Mouse (Mus musculus): ENCODE measurements around the gene Eng. TPM values are rescaled to one million over a fixed set of nuclear protein-coding genes. Genes with fewer than 3 reads are reported as not detected.

Gene Eng
- polyA plus RNA-seq, 1 experiment: 713 TPM

GRCm38 (mm10) chr2:32671147-32671546, 24.8 kb downstream of the Eng start:
- H3K4me1 ChIP-seq (ENCODE audit: control insufficient read depth, insufficient read depth, low read length): no peaks in the 10 kb centered on the region; the same call in 1 of the 2 replicates
- TF ChIP-seq CTCF (IDR thresholded peaks at IDR 0.05; ENCODE audit: insufficient read depth, low read length) (no peak), POLR2A (IDR thresholded peaks at IDR 0.05; ENCODE audit: borderline replicate concordance, extremely low read depth, low read depth, low read length) (no peak)
- WGBS: 78% methylated on average over 9 of the region's 9 CpGs
- DNase-seq: no peak
- no peak overlapping the region for H3K4me3 ChIP-seq (replicated peaks; ENCODE audit: extremely low read depth, low read depth, low read length)

- TF ChIP-seq CTCF (IDR thresholded peaks at IDR 0.05; ENCODE audit: insufficient read depth, low read length) (no peak), POLR2A (IDR thresholded peaks at IDR 0.05; ENCODE audit: borderline replicate concordance, extremely low read depth, low read depth, low read length) (no peak)
- DNase-seq: no peak
- Histone ChIP-seq H3K4me3 (replicated peaks; ENCODE audit: extremely low read depth, low read depth, low read length) (no peak overlapping the region), H3K4me1 (ENCODE audit: control insufficient read depth, insufficient read depth, low read length) (no peaks in the 10 kb centered on the region; the same call in 1 of the 2 replicates)
- WGBS: 75% methylated on average over 9 of the region's 9 CpGs
Observed at GRCm38 (mm10) chr2:32671907-32672595, 25.7 kb downstream of the Eng start.

GRCm38 (mm10) chr2:32673176-32673917, 27.0 kb downstream of the Eng start:
- peak; percentile 48 for DNase-seq

DNA sequence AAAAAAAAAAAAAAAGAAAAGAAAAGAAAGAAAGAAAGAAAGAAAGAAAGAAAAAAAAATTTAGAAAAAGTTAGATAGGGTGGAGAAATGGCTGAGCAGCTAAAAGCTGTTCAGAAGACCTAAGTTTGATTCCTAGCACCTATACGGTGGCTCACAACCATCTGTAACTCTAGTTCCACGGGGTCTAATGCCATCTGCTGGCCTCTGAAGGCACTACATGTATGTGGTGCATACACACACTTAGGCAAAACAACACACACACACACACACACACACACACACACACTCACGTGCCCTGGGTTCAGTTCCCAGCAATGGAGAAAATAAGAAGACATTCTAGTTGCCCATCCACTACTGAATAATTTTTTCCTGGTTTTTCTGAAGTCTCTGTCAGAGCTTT, 30.4 kb downstream of the Eng start:
- 85% methylated on average over 3 of the region's 3 CpGs for WGBS
- Histone ChIP-seq H3K4me3 (replicated peaks; ENCODE audit: extremely low read depth, low read depth, low read length) (no peak overlapping the region), H3K4me1 (ENCODE audit: control insufficient read depth, insufficient read depth, low read length) (no peaks in the 10 kb centered on the region)
- DNase-seq: no peak
- TF ChIP-seq POLR2A (IDR thresholded peaks at IDR 0.05; ENCODE audit: borderline replicate concordance, extremely low read depth, low read depth, low read length) (no peak), CTCF (IDR thresholded peaks at IDR 0.05; ENCODE audit: insufficient read depth, low read length) (no peak)

More at GRCm38 (mm10) chr2:32673176-32673917, 27.0 kb downstream of the Eng start:
- Histone ChIP-seq H3K4me3 (replicated peaks; ENCODE audit: extremely low read depth, low read depth, low read length) (no peak overlapping the region), H3K4me1 (ENCODE audit: control insufficient read depth, insufficient read depth, low read length) (no peaks in the 10 kb centered on the region; the same call in 1 of the 2 replicates)
- TF ChIP-seq POLR2A (IDR thresholded peaks at IDR 0.05; ENCODE audit: borderline replicate concordance, extremely low read depth, low read depth, low read length) (no peak), CTCF (IDR thresholded peaks at IDR 0.05; ENCODE audit: insufficient read depth, low read length) (no peak)
- 71% methylated on average over 16 of the region's 16 CpGs for WGBS

- 73% methylated on average over 7 of the region's 7 CpGs for WGBS
- H3K4me3 ChIP-seq (replicated peaks; ENCODE audit: extremely low read depth, low read depth, low read length): no peak overlapping the region
- no peak for DNase-seq
- TF ChIP-seq POLR2A (IDR thresholded peaks at IDR 0.05; ENCODE audit: borderline replicate concordance, extremely low read depth, low read depth, low read length): no peak
- TF ChIP-seq CTCF (IDR thresholded peaks at IDR 0.05; ENCODE audit: insufficient read depth, low read length): no peak
- H3K4me1 ChIP-seq (ENCODE audit: control insufficient read depth, insufficient read depth, low read length): no peaks in the 10 kb centered on the region
Observed at GRCm38 (mm10) chr2:32677683-32678082, 31.3 kb downstream of the Eng start.

GRCm38 (mm10) chr2:32680051-32680451, 33.7 kb downstream of the Eng start:
- TF ChIP-seq POLR2A (IDR thresholded peaks at IDR 0.05; ENCODE audit: borderline replicate concordance, extremely low read depth, low read depth, low read length): no peak
- no peak for TF ChIP-seq CTCF (IDR thresholded peaks at IDR 0.05; ENCODE audit: insufficient read depth, low read length)
- Histone ChIP-seq H3K4me1 (ENCODE audit: control insufficient read depth, insufficient read depth, low read length) (no peaks in the 10 kb centered on the region), H3K4me3 (replicated peaks; ENCODE audit: extremely low read depth, low read depth, low read length) (no peak overlapping the region)
- no peak for DNase-seq
- 34% methylated on average over 7 of the region's 7 CpGs for WGBS

DNA sequence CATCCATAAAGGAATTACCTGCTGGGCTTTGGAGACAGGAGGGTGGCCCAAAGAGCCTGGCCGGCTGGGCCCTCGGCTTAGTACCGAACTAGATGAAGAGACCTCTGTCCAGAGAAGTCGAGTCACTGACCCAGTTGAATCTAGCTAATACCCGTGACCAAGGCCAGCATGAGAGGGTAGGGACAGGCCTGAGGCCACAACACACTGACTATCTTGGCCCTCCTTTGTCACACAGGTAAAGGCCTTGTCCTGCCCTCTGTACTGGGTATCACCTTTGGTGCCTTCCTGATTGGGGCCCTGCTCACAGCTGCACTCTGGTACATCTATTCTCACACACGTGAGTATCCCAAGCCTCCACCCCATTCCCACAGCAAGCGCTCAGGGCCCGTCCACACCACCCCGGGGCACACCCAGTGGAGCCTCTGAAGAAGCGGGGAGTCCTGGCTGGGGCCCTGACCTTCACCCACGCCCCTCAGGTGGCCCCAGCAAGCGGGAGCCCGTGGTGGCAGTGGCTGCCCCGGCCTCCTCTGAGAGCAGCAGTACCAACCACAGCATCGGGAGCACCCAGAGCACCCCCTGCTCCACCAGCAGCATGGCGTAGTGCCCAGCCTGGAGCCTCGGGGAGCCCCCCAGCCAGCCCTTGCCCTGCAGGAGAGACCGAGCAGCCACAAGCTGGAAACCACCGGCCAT, 34.7 kb downstream of the Eng start:
- no peak for TF ChIP-seq CTCF (IDR thresholded peaks at IDR 0.05; ENCODE audit: insufficient read depth, low read length)
- no peak for TF ChIP-seq POLR2A (IDR thresholded peaks at IDR 0.05; ENCODE audit: borderline replicate concordance, extremely low read depth, low read depth, low read length)
- no peak overlapping the region for H3K4me3 ChIP-seq (replicated peaks; ENCODE audit: extremely low read depth, low read depth, low read length)
- DNase-seq: no peak
- no peaks in the 10 kb centered on the region for H3K4me1 ChIP-seq (ENCODE audit: control insufficient read depth, insufficient read depth, low read length)
- WGBS: 83% methylated on average over 19 of the region's 19 CpGs

GRCm38 (mm10) chr2:32681754-32682153, 35.4 kb downstream of the Eng start:
- WGBS: 63% methylated on average over 6 of the region's 6 CpGs
- TF ChIP-seq CTCF (IDR thresholded peaks at IDR 0.05; ENCODE audit: insufficient read depth, low read length): no peak
- no peak for TF ChIP-seq POLR2A (IDR thresholded peaks at IDR 0.05; ENCODE audit: borderline replicate concordance, extremely low read depth, low read depth, low read length)
- Histone ChIP-seq H3K4me1 (ENCODE audit: control insufficient read depth, insufficient read depth, low read length) (no peaks in the 10 kb centered on the region), H3K4me3 (replicated peaks; ENCODE audit: extremely low read depth, low read depth, low read length) (no peak overlapping the region)
- no peak for DNase-seq

DNA sequence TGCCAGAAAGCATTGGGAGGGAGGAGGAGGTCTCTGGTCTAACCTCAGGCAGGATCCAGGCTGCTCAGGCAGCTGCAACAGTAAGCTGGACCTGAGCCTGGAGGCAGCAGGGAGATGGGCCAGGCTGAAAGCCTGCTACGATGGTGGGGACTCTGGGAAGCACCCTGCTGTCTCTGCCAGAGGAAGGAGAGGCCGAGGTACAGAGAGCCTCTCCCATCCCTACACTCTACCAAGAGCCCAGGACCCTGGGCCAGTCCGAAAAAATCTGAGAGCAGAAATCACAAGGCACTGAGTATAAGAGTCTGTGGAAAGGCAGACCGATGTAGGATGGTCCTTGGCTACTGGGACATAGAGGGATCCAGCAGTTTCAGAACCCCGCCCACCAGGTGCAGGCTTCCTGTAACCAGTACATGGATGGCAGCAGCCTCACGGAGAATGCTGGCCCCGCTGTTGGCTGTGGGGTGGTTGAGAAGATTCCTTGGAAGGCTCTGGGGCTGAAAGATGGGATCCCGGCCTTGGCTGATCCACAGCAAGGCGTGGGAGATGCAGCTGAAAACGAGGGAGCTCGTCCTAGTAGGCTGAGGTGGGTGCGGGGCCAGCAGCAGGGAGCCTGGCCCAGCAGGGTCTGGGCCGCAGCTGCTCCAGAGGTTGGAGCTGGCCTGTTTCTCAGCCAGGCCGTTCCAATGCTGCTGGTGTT, 36.5 kb downstream of the Eng start:
- TF ChIP-seq POLR2A (IDR thresholded peaks at IDR 0.05; ENCODE audit: borderline replicate concordance, extremely low read depth, low read depth, low read length) (no peak), CTCF (IDR thresholded peaks at IDR 0.05; ENCODE audit: insufficient read depth, low read length) (no peak)
- no peak overlapping the region for H3K4me3 ChIP-seq (replicated peaks; ENCODE audit: extremely low read depth, low read depth, low read length)
- no peaks in the 10 kb centered on the region for H3K4me1 ChIP-seq (ENCODE audit: control insufficient read depth, insufficient read depth, low read length)
- WGBS: 72% methylated on average over 14 of the region's 14 CpGs
- no peak for DNase-seq
